Mouse (Mus musculus) embryonic facial prominence, embryonic 15.5 days (tissue): ENCODE results near the gene 2310009B15Rik. TPM values are rescaled to one million over a fixed set of nuclear protein-coding genes. Genes with fewer than 3 reads are reported as not detected.

Experiments
- ATAC-seq: fragments of 200-750 bp; cut with Nextera tagmentation; 2 replicates; pipeline ENCODE4 v1.8.0; 2017; ENCODE audit warnings: low read depth, moderate TSS enrichment; ENCODE audit not compliant: insufficient number of reproducible peaks, low FRiP score, low TSS enrichment
- H3K27ac ChIP-seq: fragments of 300-500 bp; sonication (generic); replicated peaks from 2 replicates; pipeline ENCODE4 v1.5.1; 2015; ENCODE audit warnings: mild to moderate bottlenecking, inconsistent platforms
- H3K27me3 ChIP-seq: fragments of 300-500 bp; sonication (generic); 2 replicates; pipeline ENCODE4 v1.6.1; 2015; ENCODE audit warnings: inconsistent platforms
- H3K36me3 ChIP-seq: fragments of 300-500 bp; sonication (generic); 2 replicates; pipeline ENCODE4 v1.6.1; 2015; ENCODE audit warnings: mild to moderate bottlenecking, inconsistent platforms
- H3K4me1 ChIP-seq: fragments of 300-500 bp; sonication (generic); 2 replicates; pipeline ENCODE4 v1.6.1; 2015; ENCODE audit warnings: inconsistent platforms
- H3K4me2 ChIP-seq: fragments of 300-500 bp; sonication (generic); replicated peaks from 2 replicates; pipeline ENCODE4 v1.6.1; 2015; ENCODE audit warnings: mild to moderate bottlenecking, inconsistent platforms
- H3K4me3 ChIP-seq: fragments of 300-500 bp; sonication (generic); replicated peaks from 2 replicates; pipeline ENCODE4 v1.5.1; 2015; ENCODE audit warnings: mild to moderate bottlenecking, inconsistent platforms
- H3K9ac ChIP-seq: fragments of 300-500 bp; sonication (generic); 2 replicates; pipeline ENCODE4 v1.6.1; 2015; ENCODE audit warnings: inconsistent platforms
- H3K9me3 ChIP-seq: fragments of 300-500 bp; sonication (generic); replicated peaks from 2 replicates; pipeline ENCODE4 v1.6.1; 2016; ENCODE audit warnings: inconsistent platforms
- WGBS: fragments of 180-500 bp; shearing (Covaris S2); methylation state at CpG from one replicate; pipeline ENCODE4 v1.1.7; 2015; 5-methylcytosine and 5-hydroxymethylcytosine counted together
- polyA plus RNA-seq: library from polyadenylated mRNA; unstranded; fragments of >200 nt; fragmentation: Nextera tagmentation; extraction: Ambion mirVana; gene quantifications from 2 replicates; pipeline ENCODE4 v1.2.1, GENCODE M21; 2015

The 2310009B15Rik gene
- polyA plus RNA-seq, 1 experiment from 2014 or later, result 32.8 TPM

DNA sequence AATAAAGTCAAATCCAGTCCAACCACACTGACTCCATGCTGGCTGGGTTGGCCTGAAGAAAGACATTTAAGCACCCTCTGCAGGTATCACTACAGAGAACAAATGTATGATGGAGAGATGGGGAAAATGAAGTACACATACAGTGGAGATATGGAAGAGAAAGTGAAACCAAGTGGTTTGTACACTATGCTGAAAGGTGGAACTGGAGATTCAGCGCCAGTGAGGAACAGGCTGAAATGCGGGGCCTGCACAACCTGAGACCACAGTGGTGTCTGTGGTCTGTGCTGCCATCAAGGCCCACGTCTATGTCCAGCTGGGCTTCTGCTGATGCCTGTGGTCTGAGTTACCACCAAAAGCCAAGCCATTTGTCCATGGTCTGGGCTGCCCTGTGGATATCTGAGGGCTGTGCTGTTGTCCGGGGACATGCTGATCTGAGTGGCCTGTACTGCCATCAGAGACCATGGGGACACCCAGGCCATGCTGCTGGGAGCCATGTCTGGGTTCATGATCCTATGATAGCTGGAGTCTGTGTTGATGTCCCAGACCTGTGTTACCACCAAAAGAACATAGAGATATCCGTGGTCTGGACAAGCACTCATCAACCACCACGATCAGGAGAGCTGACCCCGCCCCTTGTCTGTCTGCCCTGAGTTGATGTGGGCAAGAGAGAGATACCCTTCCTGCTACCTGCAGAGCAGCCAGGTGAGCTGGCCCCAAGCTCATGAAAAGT lies 34.2 kb downstream of the 2310009B15Rik start:
- 91% methylated on average over 7 of the region's 7 CpGs for WGBS
- ATAC-seq, result no peak

More for the DNA sequence above, 34.2 kb downstream of the 2310009B15Rik start:
- no peak overlapping the region for H3K27ac ChIP-seq
- no peaks in the 10 kb centered on the region for H3K4me1 ChIP-seq
- no peak overlapping the region for H3K4me2 ChIP-seq
- no peaks in the 10 kb centered on the region for H3K9me3 ChIP-seq
- H3K9ac ChIP-seq, result no peak overlapping the region
- no peak overlapping the region for H3K4me3 ChIP-seq
- H3K36me3 ChIP-seq, result no peaks in the 10 kb centered on the region
- no peaks in the 10 kb centered on the region for H3K27me3 ChIP-seq

Other genes with a start within 250 kb of the 2310009B15Rik start
- gene Nek7, start 236.7 kb downstream of the 2310009B15Rik start, polyA plus RNA-seq, result 39.4 and 40.3 TPM in 2 replicates
- 0.24 and 0.63 TPM in 2 replicates for gene Lhx9, start 8.3 kb downstream of the 2310009B15Rik start, polyA plus RNA-seq
- gene Dennd1b, start 106.6 kb upstream of the 2310009B15Rik start, polyA plus RNA-seq, result 6.7 and 7.7 TPM in 2 replicates